Mouse (Mus musculus): ENCODE measurements at regions not wholly inside any gene's neighbourhood (a gene's known extent, or its start where the extent isn't known, plus 50 kb on each side); places are given as distances from the start of the nearest gene placed in this dataset.

DNA sequence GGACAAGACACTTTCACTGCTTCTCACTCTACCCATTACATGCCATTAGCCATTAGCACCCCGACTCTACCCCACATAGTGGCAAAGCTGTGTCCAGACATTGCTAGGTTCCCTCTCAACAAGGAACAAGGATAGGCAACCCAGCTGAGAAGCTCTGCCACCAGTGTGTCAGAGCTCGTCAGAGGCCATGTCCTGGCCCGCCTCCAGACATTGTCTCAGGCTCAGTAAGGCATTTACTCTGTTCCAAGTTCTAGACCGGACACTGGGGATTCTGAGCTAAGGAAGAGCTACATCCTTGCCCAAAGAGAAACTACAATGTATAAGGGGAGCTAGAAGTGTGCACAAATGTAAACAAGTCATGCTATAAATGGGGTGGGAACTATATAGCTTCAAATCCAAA lies 66.2 kb upstream of the Gm15217 start:
- DNase-seq: peak in 1 of 2 experiments; percentile 31

DNA sequence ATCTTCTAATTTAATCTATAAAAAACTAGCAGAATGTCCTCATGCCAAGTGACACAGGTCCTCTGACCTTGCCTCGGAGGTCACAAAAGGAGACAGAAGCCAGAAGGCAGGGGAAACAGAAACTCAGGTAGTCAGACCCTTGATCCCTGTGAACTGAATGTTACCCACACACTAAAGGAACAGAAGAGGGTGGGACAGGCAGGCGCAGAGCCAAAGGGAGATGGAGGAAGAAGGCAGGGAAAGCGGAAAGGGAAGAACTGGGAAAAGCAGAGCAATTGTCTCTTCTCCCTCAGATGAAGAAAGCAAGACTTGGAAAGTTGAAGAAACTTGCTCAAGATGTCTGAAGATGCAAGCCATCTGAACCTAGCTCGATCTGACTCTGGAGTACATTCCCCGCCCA lies 62.7 kb upstream of the Gm15217 start:
- no peak for DNase-seq

DNA sequence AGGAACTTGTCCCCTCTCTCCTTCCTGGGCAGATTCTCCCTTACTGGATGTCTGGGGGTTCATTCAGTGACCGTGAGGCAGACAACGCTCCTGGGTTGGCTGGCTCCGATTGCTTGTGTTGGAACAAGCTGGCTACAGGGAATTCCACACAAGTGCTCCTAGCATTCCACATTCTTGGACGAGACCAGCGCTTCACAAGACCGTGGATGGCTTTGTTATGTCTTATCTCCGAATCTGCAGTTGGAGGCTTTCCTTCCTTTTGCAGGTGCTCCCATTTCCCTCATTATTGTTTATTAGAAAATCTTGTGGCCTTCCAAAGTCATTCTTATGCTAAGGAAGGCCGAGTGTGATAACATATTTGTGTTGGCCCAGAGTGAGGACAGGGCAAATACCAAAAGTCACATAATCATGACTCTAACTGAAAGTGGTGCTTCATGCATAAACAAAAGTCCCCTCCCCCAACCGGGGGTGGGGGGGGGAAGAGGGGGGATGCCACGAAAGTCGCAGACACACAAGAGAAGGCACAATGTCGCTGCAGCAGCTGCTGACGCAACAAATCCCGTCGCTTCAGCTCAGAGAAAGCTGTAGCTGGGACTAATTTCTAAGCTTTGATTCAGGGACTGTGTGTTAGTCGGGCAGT lies 61.7 kb upstream of the Gm15217 start:
- peak; percentile 21 to 61 for DNase-seq

DNA sequence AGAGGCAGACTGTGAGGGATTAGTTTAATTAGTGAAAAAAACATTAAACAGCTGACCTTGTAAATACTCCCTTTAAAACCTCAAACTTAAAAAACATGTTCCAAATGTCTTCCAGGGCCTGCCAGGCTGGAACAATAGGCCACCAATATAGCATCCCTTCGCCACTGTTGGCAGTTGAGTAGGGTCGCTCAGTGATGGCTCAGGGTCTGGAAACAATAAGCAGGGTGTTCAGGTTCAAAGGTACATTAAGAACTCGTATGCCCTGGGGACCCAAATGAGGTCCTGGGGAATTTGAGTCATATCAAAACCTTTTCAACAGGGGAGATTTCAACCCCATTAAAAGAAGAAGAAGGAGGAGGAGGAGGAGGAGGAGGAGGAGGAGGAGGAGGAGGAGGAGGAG lies 51.1 kb upstream of the Gm15217 start:
- DNase-seq: no peak
